Mouse (Mus musculus): ENCODE results near the gene Nanos1.

The Nanos1 gene

GRCm38 (mm10) chr19:60788214-60788960 is 32.6 kb downstream of the Nanos1 start:
- no peak for DNase-seq (ENCODE audit: low spot score in 2 of 2)

- DNase-seq (ENCODE audit: low spot score in 2 of 2) = no peak
These were observed 33.7 kb downstream of the Nanos1 start for GRCm38 (mm10) chr19:60789452-60789851.

- DNase-seq (ENCODE audit: low spot score in 2 of 2) = peak in 1 of 2 experiments; percentile 19
These were observed 34.2 kb downstream of the Nanos1 start for GRCm38 (mm10) chr19:60789919-60790506.

- peak; percentile 89 to 93 for DNase-seq (ENCODE audit: low spot score in 2 of 2)
These were observed 34.9 kb downstream of the Nanos1 start, which contains the start of gene Eif3a for GRCm38 (mm10) chr19:60790551-60791161. Gene Eif3a (minus strand): TSS chr19:60790658.

- DNase-seq (ENCODE audit: low spot score in 2 of 2) = no peak
These were observed 35.4 kb downstream of the Nanos1 start for GRCm38 (mm10) chr19:60791164-60791563.

- DNase-seq (ENCODE audit: low spot score in 2 of 2) = no peak
These were observed 37.5 kb downstream of the Nanos1 start for GRCm38 (mm10) chr19:60793170-60793707.

- no peak for DNase-seq (ENCODE audit: low spot score in 2 of 2)
These were observed 39.5 kb downstream of the Nanos1 start for GRCm38 (mm10) chr19:60795244-60795643.

- DNase-seq (ENCODE audit: low spot score in 2 of 2) = no peak
These were observed 41.6 kb downstream of the Nanos1 start for GRCm38 (mm10) chr19:60797415-60797814.

GRCm38 (mm10) chr19:60799867-60800569 is 44.2 kb downstream of the Nanos1 start:
- DNase-seq (ENCODE audit: low spot score in 2 of 2) = no peak

- DNase-seq (ENCODE audit: low spot score in 2 of 2) = no peak
These were observed 49.1 kb downstream of the Nanos1 start for GRCm38 (mm10) chr19:60804903-60805302.
